Mouse (Mus musculus) MEL (cell line): ENCODE results near the gene Sult3a1. TPM values are rescaled to one million over a fixed set of nuclear protein-coding genes. Genes with fewer than 3 reads are reported as not detected.
"Not testable (repeated sequence)": the region's sequence is repeated elsewhere in the genome, so short reads cannot be mapped to it uniquely, and the experiment has no call there.

Experiments
- DNase-seq: peaks from one replicate; pipeline ENCODE4 v3.0.0; 2011; ENCODE audit warnings: low read depth, low spot score
- H3K27ac ChIP-seq: 2 replicates; pipeline ENCODE4 v1.5.1; 2012; ENCODE audit warnings: low read depth, mild to moderate bottlenecking, control low read depth, low read length, moderate library complexity; ENCODE audit not compliant: control insufficient read depth
- H3K27me3 ChIP-seq, 2 experiments: fragments of 150-350 bp in 1 of 2; sonication (generic) in 1 of 2; 2 replicates each; pipeline ENCODE4 v1.6.1; 2012; ENCODE audit warnings: low read length in 2 of 2, mild to moderate bottlenecking in 2 of 2, improper control_type of control experiment in 1 of 2, moderate library complexity in 1 of 2; ENCODE audit not compliant: insufficient read depth in 2 of 2, control insufficient read depth in 1 of 2
- H3K36me3 ChIP-seq, 2 experiments: 2 replicates each; pipeline ENCODE4 v1.6.1; 2012 to 2014; ENCODE audit warnings: low read length in 2 of 2, improper control_type of control experiment in 1 of 2, inconsistent platforms in 1 of 2, mild to moderate bottlenecking in 1 of 2; ENCODE audit not compliant: insufficient read depth in 2 of 2, control insufficient read depth in 1 of 2
- H3K4me1 ChIP-seq, 2 experiments: fragments of 150-350 bp in 1 of 2; sonication (generic) in 1 of 2; 2 replicates each; pipeline ENCODE4 v1.6.1; 2012; ENCODE audit warnings: low read length in 2 of 2, improper control_type of control experiment in 1 of 2, mild to moderate bottlenecking in 1 of 2; ENCODE audit not compliant: insufficient read depth in 2 of 2, control insufficient read depth in 1 of 2
- H3K4me3 ChIP-seq, 2 experiments: fragments of 150-350 bp in 1 of 2; sonication (generic) in 1 of 2; 2 replicates each; pipeline ENCODE4 v1.5.1; 2012; ENCODE audit warnings: low read depth in 2 of 2, low read length in 2 of 2, mild to moderate bottlenecking in 2 of 2, moderate library complexity in 2 of 2, control low read depth in 1 of 2, improper control_type of control experiment in 1 of 2; ENCODE audit not compliant: control insufficient read depth in 1 of 2, insufficient read depth in 1 of 2
- H3K79me2 ChIP-seq: 2 replicates; pipeline ENCODE4 v1.6.1; 2012; ENCODE audit warnings: mild to moderate bottlenecking, low read length, moderate library complexity; ENCODE audit not compliant: control insufficient read depth, poor library complexity, insufficient read depth
- H3K9ac ChIP-seq: 2 replicates; pipeline ENCODE4 v1.6.1; 2012; ENCODE audit warnings: low read depth, mild to moderate bottlenecking, control low read depth, low read length, moderate library complexity; ENCODE audit not compliant: control insufficient read depth, poor library complexity, severe bottlenecking
- H3K9me3 ChIP-seq: fragments of 150-350 bp; sonication (generic); replicated peaks from 2 replicates; pipeline ENCODE4 v1.6.1; 2012; ENCODE audit warnings: mild to moderate bottlenecking, low read length, improper control_type of control experiment, moderate library complexity; ENCODE audit not compliant: insufficient read depth
- ELF1 ChIP-seq: IDR thresholded peaks from 2 replicates; pipeline ENCODE4 v1.6.1; 2014; ENCODE audit warnings: low read depth, mild to moderate bottlenecking, inconsistent platforms, low read length, improper control_type of control experiment, moderate library complexity
- EP300 ChIP-seq, 2 experiments: IDR thresholded peaks; 2 replicates each; pipeline ENCODE4 v1.6.1; 2011; ENCODE audit warnings: improper control_type of control experiment in 2 of 2, low read length in 2 of 2, low read depth in 1 of 2, mild to moderate bottlenecking in 1 of 2
- ETS1 ChIP-seq: IDR thresholded peaks from 2 replicates; pipeline ENCODE4 v1.6.1; 2012; ENCODE audit warnings: low read depth, mild to moderate bottlenecking, inconsistent platforms, low read length, improper control_type of control experiment, moderate library complexity
- JUND ChIP-seq: IDR thresholded peaks from 2 replicates; pipeline ENCODE4 v1.6.1; 2011; ENCODE audit warnings: low read depth, mild to moderate bottlenecking, improper control_type of control experiment, low read length
- MAX ChIP-seq: IDR thresholded peaks from 2 replicates; pipeline ENCODE4 v1.6.1; 2011; ENCODE audit warnings: low read length, improper control_type of control experiment
- MEF2A ChIP-seq: IDR thresholded peaks from 2 replicates; pipeline ENCODE4 v1.6.1; 2014; ENCODE audit warnings: low read depth, mild to moderate bottlenecking, inconsistent platforms, low read length, improper control_type of control experiment; ENCODE audit not compliant: poor library complexity, insufficient replicate concordance, severe bottlenecking; ENCODE audit errors: extremely low read depth
- MXI1 ChIP-seq: IDR thresholded peaks from 2 replicates; pipeline ENCODE4 v1.6.1; 2011; ENCODE audit warnings: mild to moderate bottlenecking, low read depth, low read length, improper control_type of control experiment
- MYC ChIP-seq: IDR thresholded peaks from 2 replicates; pipeline ENCODE4 v1.6.1; 2011; ENCODE audit warnings: low read depth, mild to moderate bottlenecking, low read length, improper control_type of control experiment, moderate library complexity
- SIN3A ChIP-seq: IDR thresholded peaks from 2 replicates; pipeline ENCODE4 v1.6.1; 2012; ENCODE audit warnings: low read length, improper control_type of control experiment, inconsistent platforms
- SMC3 ChIP-seq: IDR thresholded peaks from 2 replicates; pipeline ENCODE4 v1.6.1; 2011; ENCODE audit warnings: low read depth, low read length, improper control_type of control experiment
- TAL1 ChIP-seq: IDR thresholded peaks from 2 replicates; pipeline ENCODE4 v1.6.1; 2012; ENCODE audit warnings: mild to moderate bottlenecking, inconsistent platforms, low read length, moderate library complexity, mixed read lengths
- TBP ChIP-seq: IDR thresholded peaks from 2 replicates; pipeline ENCODE4 v1.8.0; 2011; ENCODE audit warnings: low read depth, low read length, improper control_type of control experiment
- USF2 ChIP-seq, 2 experiments: IDR thresholded peaks; 2 replicates each; pipeline ENCODE4 v1.6.1; 2011 to 2012; ENCODE audit warnings: improper control_type of control experiment in 2 of 2, low read length in 2 of 2, borderline replicate concordance in 1 of 2, inconsistent platforms in 1 of 2, low read depth in 1 of 2, mild to moderate bottlenecking in 1 of 2; ENCODE audit not compliant: insufficient read depth in 1 of 2
- ZC3H11A ChIP-seq: IDR thresholded peaks from 2 replicates; pipeline ENCODE4 v1.6.1; 2012; ENCODE audit warnings: low read depth, mild to moderate bottlenecking, inconsistent platforms, low read length, improper control_type of control experiment
- ZKSCAN1 ChIP-seq: IDR thresholded peaks from 2 replicates; pipeline ENCODE4 v1.6.1; 2012; ENCODE audit warnings: low read depth, mild to moderate bottlenecking, inconsistent platforms, low read length, improper control_type of control experiment, moderate library complexity
- ZMIZ1 ChIP-seq: IDR thresholded peaks from 2 replicates; pipeline ENCODE4 v1.6.1; 2012; ENCODE audit warnings: low read depth, mild to moderate bottlenecking, inconsistent platforms, low read length, improper control_type of control experiment, moderate library complexity
- polyA plus RNA-seq, 2 experiments: library from polyadenylated mRNA; stranded (reverse) in 1 of 2; unstranded in 1 of 2; fragments of >175 nt in 1 of 2; fragments of >200 nt in 1 of 2; gene quantifications; 2 replicates each; pipeline versions ENCODE4 v1.2.1 to v1.2.4; 2012; ENCODE audit warnings: low replicate concordance in 2 of 2, low read depth in 1 of 2; ENCODE audit not compliant: insufficient read length in 2 of 2, insufficient read depth in 1 of 2, missing spikeins in 1 of 2
- total RNA-seq: library from RNA; depleted of rRNA; stranded (reverse); fragments of 300-350 nt; gene quantifications from 2 replicates; pipeline ENCODE4 v1.2.3, GENCODE M21; 2012

The Sult3a1 gene
- total and polyA plus RNA-seq, 3 experiments, result not detected

DNA sequence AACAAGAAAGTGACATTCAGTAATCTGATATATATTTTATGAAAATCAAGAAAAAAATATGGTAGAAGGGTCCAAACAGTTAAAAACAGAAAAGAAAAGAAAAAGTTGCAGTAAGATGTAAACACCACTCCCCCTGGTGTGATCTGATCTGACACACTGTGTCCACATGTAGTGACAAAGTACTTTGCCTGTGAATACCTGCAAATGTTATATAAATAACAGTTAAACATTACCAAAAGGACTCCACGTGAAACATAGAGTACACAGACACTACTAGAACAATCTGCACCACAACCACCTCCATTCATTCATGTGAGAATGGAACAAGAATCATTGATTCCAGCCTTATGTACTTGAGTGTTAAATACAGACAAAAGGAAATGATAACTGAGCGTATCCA is 8.5 kb downstream of the Sult3a1 start:
- no peak overlapping the region for H3K27ac ChIP-seq
- no peaks in the 10 kb centered on the region for H3K4me1 ChIP-seq
- no peaks in the 10 kb centered on the region for H3K79me2 ChIP-seq
- H3K9me3 ChIP-seq, result no peaks in the 10 kb centered on the region
- DNase-seq, result no peak
- H3K4me3 ChIP-seq, result no peak overlapping the region
- H3K27me3 ChIP-seq, result no peaks in the 10 kb centered on the region
- H3K9ac ChIP-seq, result no peak overlapping the region
- H3K36me3 ChIP-seq, result no peaks in the 10 kb centered on the region
- TF ChIP-seq USF2 (IDR thresholded peaks at IDR 0.05; ENCODE audit: borderline replicate concordance in 1 of 2, insufficient read depth in 1 of 2, low read depth in 1 of 2, low read length in 2 of 2) (no peak), MYC (no peak), MXI1 (no peak), TAL1 (no peak), MAX (no peak), EP300 (IDR thresholded peaks at IDR 0.05; ENCODE audit: low read depth in 1 of 2, low read length in 2 of 2) (no peak)
- TF ChIP-seq, all 39 proteins: peak for 0

GRCm38 (mm10) chr10:33870441-33870840 is 12.9 kb downstream of the Sult3a1 start:
- TF ChIP-seq TBP, result no peak
- no peak for TF ChIP-seq ZMIZ1
- TF ChIP-seq MAX, result no peak
- TF ChIP-seq SMC3, result no peak
- TF ChIP-seq SIN3A, result no peak
- TF ChIP-seq ZKSCAN1, result no peak
- DNase-seq, result no peak
- Histone ChIP-seq H3K4me1 (no peaks in the 10 kb centered on the region), H3K9me3 (no peaks in the 10 kb centered on the region), H3K4me3 (no peak overlapping the region), H3K27me3 (no peaks in the 10 kb centered on the region), H3K27ac (no peak overlapping the region), H3K9ac (no peak overlapping the region), H3K79me2 (no peaks in the 10 kb centered on the region), H3K36me3 (no peaks in the 10 kb centered on the region)

GRCm38 (mm10) chr10:33872672-33873398 is 15.3 kb downstream of the Sult3a1 start:
- DNase-seq, result no peak
- Histone ChIP-seq H3K79me2 (no peaks in the 10 kb centered on the region), H3K4me3 (no peak overlapping the region), H3K4me1 (no peaks in the 10 kb centered on the region), H3K9ac (no peak overlapping the region), H3K27ac (no peak overlapping the region), H3K27me3 (no peaks in the 10 kb centered on the region), H3K9me3 (no peaks in the 10 kb centered on the region), H3K36me3 (no peaks in the 10 kb centered on the region)
- no peak for TF ChIP-seq TAL1
- no peak for TF ChIP-seq ZC3H11A
- no peak for TF ChIP-seq MEF2A
- TF ChIP-seq ELF1, result no peak
- TF ChIP-seq ETS1, result no peak
- no peak for TF ChIP-seq MXI1
- no peak for TF ChIP-seq JUND

- not testable (repeated sequence) for H3K27me3 ChIP-seq, H3K27ac ChIP-seq, H3K9ac ChIP-seq, H3K4me1 ChIP-seq, DNase-seq, H3K79me2 ChIP-seq, H3K4me3 ChIP-seq, H3K36me3 ChIP-seq, H3K9me3 ChIP-seq
Observed at GRCm38 (mm10) chr10:33882411-33882810, 24.9 kb downstream of the Sult3a1 start.

GRCm38 (mm10) chr10:33901520-33901919 is 44.0 kb downstream of the Sult3a1 start:
- not testable (repeated sequence) for H3K79me2 ChIP-seq, H3K4me3 ChIP-seq, H3K27ac ChIP-seq, H3K9ac ChIP-seq, H3K36me3 ChIP-seq, H3K27me3 ChIP-seq, DNase-seq, H3K9me3 ChIP-seq, H3K4me1 ChIP-seq
